Mouse (Mus musculus) brain, embryonic 14.5 days (tissue): ENCODE data around the gene Zfp553.

Source experiments
- CTCF ChIP-seq: fragments of 200-500 bp; IDR thresholded peaks from 2 replicates; pipeline ENCODE4 v1.5.1; 2012; ENCODE audit warnings: inconsistent platforms, mild to moderate bottlenecking, moderate library complexity, borderline replicate concordance; ENCODE audit not compliant: insufficient read depth, insufficient read length; ENCODE audit errors: extremely low read depth
- POLR2A ChIP-seq: fragments of 200-500 bp; IDR thresholded peaks from 2 replicates; pipeline ENCODE4 v1.6.1; 2012; ENCODE audit warnings: mild to moderate bottlenecking, inconsistent platforms, borderline replicate concordance; ENCODE audit not compliant: poor library complexity, insufficient read depth, insufficient read length, severe bottlenecking; ENCODE audit errors: extremely low read depth

GRCm38 (mm10) chr7:127183828-127184227 is 49.0 kb upstream of the Zfp553 start:
- TF ChIP-seq CTCF (no peak), POLR2A (no peak)
